Mouse (Mus musculus) forebrain, embryonic 13.5 days (tissue): Measurements from ENCODE around the gene 1110065P20Rik. TPM values are rescaled to one million over a fixed set of nuclear protein-coding genes. Genes with fewer than 3 reads are reported as not detected.

ENCODE experiments used
- ATAC-seq: fragments of 200-750 bp; cut with Nextera tagmentation; 2 replicates; pipeline ENCODE4 v1.8.0; 2017
- H3K27ac ChIP-seq: fragments of 300-500 bp; sonication (generic); 2 replicates; pipeline ENCODE4 v1.5.1; 2015; ENCODE audit warnings: inconsistent platforms, mild to moderate bottlenecking, moderate library complexity
- H3K27me3 ChIP-seq: fragments of 300-500 bp; sonication (generic); 2 replicates; pipeline ENCODE4 v1.6.1; 2015; ENCODE audit warnings: mild to moderate bottlenecking, inconsistent platforms
- H3K36me3 ChIP-seq: fragments of 300-500 bp; sonication (generic); 2 replicates; pipeline ENCODE4 v1.6.1; 2015; ENCODE audit warnings: mild to moderate bottlenecking, inconsistent platforms; ENCODE audit not compliant: poor library complexity, severe bottlenecking
- H3K4me1 ChIP-seq: fragments of 300-500 bp; sonication (generic); 2 replicates; pipeline ENCODE4 v1.6.1; 2015; ENCODE audit warnings: inconsistent platforms
- H3K4me2 ChIP-seq: fragments of 300-500 bp; sonication (generic); 2 replicates; pipeline ENCODE4 v1.6.1; 2015; ENCODE audit warnings: inconsistent platforms, mild to moderate bottlenecking, moderate library complexity
- H3K4me3 ChIP-seq: fragments of 300-500 bp; sonication (generic); 2 replicates; pipeline ENCODE4 v1.5.1; 2015; ENCODE audit warnings: mild to moderate bottlenecking, inconsistent platforms
- H3K9ac ChIP-seq: fragments of 300-500 bp; sonication (generic); 2 replicates; pipeline ENCODE4 v1.6.1; 2015; ENCODE audit warnings: mild to moderate bottlenecking, inconsistent platforms
- H3K9me3 ChIP-seq: fragments of 300-500 bp; sonication (generic); replicated peaks from 2 replicates; pipeline ENCODE4 v1.6.1; 2016; ENCODE audit warnings: inconsistent platforms
- WGBS: fragments of 180-500 bp; shearing (Covaris S2); methylation state at CpG from one replicate; pipeline ENCODE4 v1.1.7; 2015; 5-methylcytosine and 5-hydroxymethylcytosine counted together
- polyA plus RNA-seq: library from polyadenylated mRNA; unstranded; fragments of >200 nt; fragmentation: Nextera tagmentation; extraction: Ambion mirVana; gene quantifications from 2 replicates; pipeline ENCODE4 v1.2.1, GENCODE M21; 2015

1110065P20Rik gene
- polyA plus RNA-seq, 1 experiment from 2014 or later, result 59.2 TPM

DNA sequence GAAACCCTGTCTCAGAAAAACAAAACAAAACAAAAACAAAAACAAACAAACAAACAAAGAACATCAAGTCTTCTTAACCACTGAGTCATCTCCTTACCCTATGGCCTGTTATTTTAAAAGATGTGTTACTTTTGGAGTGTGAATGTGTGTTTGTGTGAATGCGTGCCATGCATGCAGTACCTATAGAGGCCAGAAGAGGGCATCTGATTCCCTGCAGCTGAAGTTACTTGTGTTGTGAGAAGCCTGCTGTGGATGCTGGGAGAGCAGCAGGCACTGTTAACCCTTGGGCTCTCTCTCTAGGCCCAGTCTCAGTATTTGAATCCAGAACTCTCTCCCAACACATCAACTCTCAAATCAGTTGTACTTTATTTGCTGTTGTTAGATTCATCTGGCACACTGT is 21.7 kb upstream of the 1110065P20Rik start:
- H3K27me3 ChIP-seq, result no peaks in the 10 kb centered on the region
- H3K9ac ChIP-seq, result no peak overlapping the region
- H3K9me3 ChIP-seq, result 0 out of 2 replicates have a peak, but pooled peaks cover 3% of the 10 kb centered on the region
- H3K27ac ChIP-seq, result no peak overlapping the region
- no peaks in the 10 kb centered on the region for H3K4me1 ChIP-seq
- no peak overlapping the region for H3K4me2 ChIP-seq
- ATAC-seq, result no peak
- no peaks in the 10 kb centered on the region for H3K36me3 ChIP-seq
- H3K4me3 ChIP-seq, result no peak overlapping the region
- 90% methylated on average over 1 of the region's 1 CpGs for WGBS

DNA sequence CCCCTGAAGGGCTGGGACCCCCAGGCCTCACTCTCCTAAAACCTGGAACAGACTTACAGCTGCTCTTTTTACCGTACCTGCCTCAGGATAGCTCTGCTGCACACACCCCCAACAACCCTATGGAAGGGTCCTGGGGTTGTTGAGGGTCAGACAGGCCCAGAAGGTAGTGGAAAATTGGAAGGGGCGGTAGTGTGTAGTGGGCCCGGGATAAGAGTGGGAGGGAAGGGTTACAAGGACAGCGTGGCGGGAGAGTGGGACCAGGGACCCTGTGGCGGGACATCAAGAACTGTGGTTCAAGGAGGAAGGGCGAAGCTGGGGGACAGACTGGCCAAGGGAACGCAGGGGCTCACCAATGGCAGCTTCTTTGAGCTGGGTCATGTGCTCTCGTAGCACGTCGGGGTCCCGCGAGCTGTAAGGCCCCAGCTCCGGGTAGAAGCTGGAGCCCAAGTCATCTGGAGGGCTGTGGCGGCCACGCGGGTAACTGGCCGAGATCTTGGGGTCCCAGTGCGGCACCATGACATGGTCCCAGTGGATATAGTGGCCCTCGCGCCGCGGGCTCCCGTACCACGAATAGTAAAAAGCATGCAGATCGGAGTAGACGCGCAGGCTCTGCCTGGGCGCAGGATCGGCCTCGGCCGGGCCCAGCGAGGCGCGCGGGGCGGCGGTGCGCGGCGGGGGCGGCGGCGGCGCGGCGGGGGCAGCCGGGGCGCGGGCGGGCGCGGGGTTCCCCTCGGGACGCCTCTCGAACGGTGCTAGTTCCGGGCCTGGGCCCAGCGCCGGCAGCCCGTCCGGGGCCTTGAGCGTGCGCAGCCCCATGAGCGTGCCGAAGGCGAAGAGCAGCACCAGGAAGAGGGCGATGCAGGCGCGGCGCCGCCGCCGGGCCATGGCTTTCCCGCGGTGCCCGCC is 10.5 kb upstream of the 1110065P20Rik start, which contains the start of gene Maneal:
Gene Maneal, minus strand, starts transcription at position 889 of the 906 bp plus-strand sequence.
- H3K9me3 ChIP-seq, result no peaks in the 10 kb centered on the region
- 3% methylated on average over 41 of the region's 77 CpGs for WGBS
- peak within 1 kb of the TSS; percentile 90 for H3K9ac ChIP-seq
- H3K36me3 ChIP-seq, result peaks cover 36% of the 10 kb centered on the region
- H3K4me1 ChIP-seq, result peaks cover 24% of the 10 kb centered on the region
- no peaks in the 10 kb centered on the region for H3K27me3 ChIP-seq
- ATAC-seq, result peak; percentile 30
- peak within 1 kb of the TSS; percentile 48 for H3K27ac ChIP-seq
- peak within 1 kb of the TSS; percentile 72 for H3K4me2 ChIP-seq
- peak within 1 kb of the TSS; percentile 76 for H3K4me3 ChIP-seq

- H3K27ac ChIP-seq, result no peak overlapping the region
- 19% methylated on average over 7 of the region's 7 CpGs for WGBS
- H3K36me3 ChIP-seq, result peaks cover 47% of the 10 kb centered on the region
- H3K4me3 ChIP-seq, result peak overlapping the region; percentile 76
- H3K27me3 ChIP-seq, result no peaks in the 10 kb centered on the region
- peak overlapping the region; percentile 72 for H3K4me2 ChIP-seq
- ATAC-seq, result no peak
- H3K9ac ChIP-seq, result 0 out of 2 replicates have a peak overlapping the region, but pooled peaks have one; percentile 90
- H3K4me1 ChIP-seq, result peaks cover 24% of the 10 kb centered on the region
- no peaks in the 10 kb centered on the region for H3K9me3 ChIP-seq
Measured at GRCm38 (mm10) chr4:124860446-124860845, 9.4 kb upstream of the 1110065P20Rik start.

DNA sequence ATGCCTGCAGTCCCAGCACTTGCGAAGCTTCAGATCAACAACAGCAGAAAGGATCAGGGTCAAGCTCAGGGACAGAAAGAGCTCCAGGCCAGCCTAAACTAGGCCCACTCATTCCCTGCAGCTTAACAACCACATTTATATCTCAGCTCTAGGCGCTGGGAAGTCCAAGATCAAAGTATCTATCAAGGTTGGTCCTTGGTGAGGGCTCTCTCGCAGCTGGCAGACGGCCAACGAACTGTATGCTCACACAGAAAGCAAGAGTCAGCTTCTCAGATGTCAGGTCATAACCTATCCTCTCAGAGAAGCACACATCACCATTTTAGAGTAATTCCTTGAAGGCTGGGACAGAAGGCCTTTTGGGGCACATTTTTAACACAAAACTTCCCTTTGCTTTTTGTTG is 7.4 kb upstream of the 1110065P20Rik start:
- 85% methylated on average over 5 of the region's 5 CpGs for WGBS

GRCm38 (mm10) chr4:124856294-124856693 is 5.3 kb upstream of the 1110065P20Rik start:
- peaks cover 69% of the 10 kb centered on the region for H3K36me3 ChIP-seq

More for the DNA sequence above, 7.4 kb upstream of the 1110065P20Rik start:
- no peak for ATAC-seq
- no peak overlapping the region for H3K27ac ChIP-seq
- no peaks in the 10 kb centered on the region for H3K9me3 ChIP-seq
- H3K4me2 ChIP-seq, result no peak overlapping the region
- peaks cover 65% of the 10 kb centered on the region for H3K36me3 ChIP-seq
- no peaks in the 10 kb centered on the region for H3K27me3 ChIP-seq
- peaks cover 24% of the 10 kb centered on the region for H3K4me1 ChIP-seq
- H3K4me3 ChIP-seq, result no peak overlapping the region
- H3K9ac ChIP-seq, result no peak overlapping the region

DNA sequence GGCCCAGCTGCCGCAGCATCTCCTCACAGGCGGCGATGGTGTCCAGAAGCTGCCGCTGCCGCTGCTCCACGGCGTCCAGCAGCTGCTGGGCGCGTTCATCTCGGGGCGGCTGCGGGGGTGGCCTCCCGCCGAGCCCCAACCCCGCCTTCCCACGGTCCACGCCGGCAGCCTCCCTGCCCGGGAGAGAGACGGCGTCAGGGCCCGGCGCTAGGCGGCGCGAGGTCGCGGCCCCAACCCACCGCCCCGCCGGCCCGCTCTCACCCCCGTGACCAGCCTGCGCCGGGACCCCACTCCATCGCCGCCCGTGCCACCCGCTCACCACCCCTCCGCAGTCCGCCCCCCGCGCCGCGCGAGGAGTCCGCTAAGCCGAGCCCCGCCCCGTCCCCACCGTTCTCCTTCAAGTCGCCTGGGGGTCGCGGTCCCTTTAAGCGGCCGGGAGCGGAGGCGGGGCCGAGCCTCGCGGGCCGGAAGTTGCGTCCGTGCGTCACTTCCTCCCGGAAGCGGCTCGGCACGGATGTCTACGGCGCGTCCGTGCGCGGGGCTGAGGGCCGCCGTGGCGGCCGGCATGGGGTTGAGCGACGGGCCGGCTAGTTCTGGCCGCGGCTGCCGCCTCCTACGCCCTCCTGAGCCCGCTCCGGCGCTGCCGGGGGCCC is 609 bp downstream of the 1110065P20Rik start, which contains the start of gene Yrdc:
Gene Yrdc, plus strand, starts transcription at position 419 of the 653 bp plus-strand sequence.
- H3K4me3 ChIP-seq, result peak within 1 kb of the TSS; percentile 100
- peaks cover 37% of the 10 kb centered on the region for H3K36me3 ChIP-seq
- no peaks in the 10 kb centered on the region for H3K9me3 ChIP-seq
- peak within 1 kb of the TSS; percentile 93 for H3K9ac ChIP-seq
- peak; percentile 95 for ATAC-seq
- H3K4me2 ChIP-seq, result peak within 1 kb of the TSS; percentile 94
- H3K27ac ChIP-seq, result peak within 1 kb of the TSS; percentile 94
- H3K27me3 ChIP-seq, result no peaks in the 10 kb centered on the region
- under 1% methylated on average over 49 of the region's 90 CpGs for WGBS
- peaks cover 35% of the 10 kb centered on the region for H3K4me1 ChIP-seq

More at GRCm38 (mm10) chr4:124856294-124856693, 5.3 kb upstream of the 1110065P20Rik start:
- peaks cover 32% of the 10 kb centered on the region for H3K4me1 ChIP-seq
- WGBS, result 93% methylated on average over 8 of the region's 8 CpGs
- no peak overlapping the region for H3K4me2 ChIP-seq
- no peak overlapping the region for H3K4me3 ChIP-seq
- no peaks in the 10 kb centered on the region for H3K9me3 ChIP-seq
- H3K27me3 ChIP-seq, result no peaks in the 10 kb centered on the region
- no peak overlapping the region for H3K9ac ChIP-seq
- ATAC-seq, result no peak
- H3K27ac ChIP-seq, result no peak overlapping the region

DNA sequence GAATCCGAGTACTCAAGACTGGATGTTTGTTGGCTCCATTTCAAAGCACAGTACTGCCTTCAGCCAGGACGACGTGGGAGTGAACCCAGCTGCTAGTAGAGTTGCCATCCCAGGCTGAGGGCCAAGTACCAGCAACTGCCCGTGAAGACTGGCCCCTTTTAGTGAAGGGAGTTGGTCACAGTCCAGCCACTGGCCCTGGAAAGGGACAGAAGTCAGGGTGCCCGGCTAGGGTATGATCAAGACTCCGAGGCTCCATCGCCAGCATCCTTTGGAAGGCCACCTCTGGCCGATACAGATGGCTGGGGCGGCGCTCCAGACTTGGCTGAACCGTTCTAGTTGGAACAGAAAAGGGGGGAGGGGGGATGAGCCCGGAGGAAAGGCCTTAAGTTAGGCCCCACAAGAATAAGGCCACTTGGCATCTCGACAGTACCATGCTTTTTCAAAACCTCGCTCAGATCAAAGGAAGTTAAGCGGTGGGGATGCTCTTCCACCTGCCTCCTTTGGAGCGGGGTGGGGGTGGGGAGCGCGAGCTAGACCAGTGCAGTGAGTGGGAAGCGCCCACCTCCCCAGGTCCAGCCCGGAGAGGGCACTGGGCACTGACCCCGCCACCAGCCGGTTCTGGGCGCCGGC is 1.2 kb downstream of the 1110065P20Rik start:
- H3K9me3 ChIP-seq, result no peaks in the 10 kb centered on the region
- H3K4me3 ChIP-seq, result peak overlapping the region; percentile 100
- peak overlapping the region; percentile 93 for H3K9ac ChIP-seq
- under 1% methylated on average over 23 of the region's 24 CpGs for WGBS
- peak overlapping the region; percentile 94 for H3K4me2 ChIP-seq
- H3K27me3 ChIP-seq, result no peaks in the 10 kb centered on the region
- peak overlapping the region; percentile 94 for H3K27ac ChIP-seq
- peak; percentile 53 for ATAC-seq
- H3K4me1 ChIP-seq, result peaks cover 35% of the 10 kb centered on the region
- H3K36me3 ChIP-seq, result peaks cover 40% of the 10 kb centered on the region

DNA sequence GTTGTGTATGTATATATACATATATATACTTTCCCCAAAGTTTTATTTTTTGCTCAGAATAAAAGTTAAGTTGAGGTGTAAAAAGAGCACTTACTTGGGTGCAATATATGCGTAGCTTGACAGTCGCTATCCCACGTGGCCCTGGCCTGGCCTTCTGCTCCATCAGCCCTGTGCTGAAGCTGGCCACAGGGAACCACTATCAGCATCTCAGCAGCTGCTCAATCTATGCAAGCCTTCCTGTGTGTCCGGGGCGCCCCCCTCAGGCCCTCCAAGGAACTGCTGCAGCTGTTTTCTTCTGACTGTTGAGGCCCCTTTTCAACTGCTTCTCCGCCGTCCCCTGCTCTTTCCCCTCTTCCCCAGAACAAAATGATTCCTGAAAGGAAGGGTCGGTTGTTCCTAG is 3.4 kb downstream of the 1110065P20Rik start:
- Histone ChIP-seq H3K27me3 (no peaks in the 10 kb centered on the region), H3K36me3 (peaks cover 39% of the 10 kb centered on the region), H3K27ac (no peak overlapping the region), H3K4me2 (no peak overlapping the region), H3K9ac (no peak overlapping the region), H3K9me3 (no peaks in the 10 kb centered on the region), H3K4me3 (no peak overlapping the region), H3K4me1 (peaks cover 29% of the 10 kb centered on the region)
- no peak for ATAC-seq
- WGBS, result 9% methylated on average over 8 of the region's 8 CpGs

GRCm38 (mm10) chr4:124843493-124843892 is 7.5 kb downstream of the 1110065P20Rik start:
- no peak overlapping the region for H3K9ac ChIP-seq
- no peak overlapping the region for H3K4me3 ChIP-seq
- H3K36me3 ChIP-seq, result peaks cover 72% of the 10 kb centered on the region
- H3K4me2 ChIP-seq, result no peak overlapping the region
- no peak for ATAC-seq
- WGBS, result 57% methylated on average over 11 of the region's 11 CpGs
- no peaks in the 10 kb centered on the region for H3K27me3 ChIP-seq
- H3K9me3 ChIP-seq, result no peaks in the 10 kb centered on the region; the same call in 1 of the 2 replicates
- no peak overlapping the region for H3K27ac ChIP-seq
- peaks cover 8% of the 10 kb centered on the region for H3K4me1 ChIP-seq

DNA sequence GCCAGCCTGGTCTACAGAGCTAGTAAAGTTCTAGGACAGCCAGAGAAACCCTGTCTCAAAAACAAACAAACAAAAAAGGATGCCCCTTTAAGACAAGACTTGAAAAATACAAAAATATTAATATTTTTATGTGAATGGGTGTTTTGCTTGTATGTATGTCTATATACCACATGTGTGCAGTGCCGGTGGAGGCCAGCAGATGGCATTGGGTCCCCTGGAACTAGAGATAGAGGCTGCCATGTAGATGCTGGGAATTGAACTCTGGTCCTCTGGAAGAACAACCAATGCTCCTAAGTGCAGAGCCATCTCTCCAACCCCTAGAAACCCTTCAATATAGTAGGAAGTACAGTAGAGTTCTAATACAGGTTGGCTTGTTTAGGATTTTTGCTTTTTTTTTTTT is 10.0 kb downstream of the 1110065P20Rik start:
- ATAC-seq, result no peak
- Histone ChIP-seq H3K36me3 (peaks cover 77% of the 10 kb centered on the region), H3K4me3 (no peak overlapping the region), H3K9ac (no peak overlapping the region), H3K9me3 (no peaks in the 10 kb centered on the region; the same call in 1 of the 2 replicates), H3K27ac (no peak overlapping the region), H3K27me3 (no peaks in the 10 kb centered on the region), H3K4me2 (no peak overlapping the region), H3K4me1 (no peaks in the 10 kb centered on the region)
- 100% methylated on average over 1 of the region's 1 CpGs for WGBS

DNA sequence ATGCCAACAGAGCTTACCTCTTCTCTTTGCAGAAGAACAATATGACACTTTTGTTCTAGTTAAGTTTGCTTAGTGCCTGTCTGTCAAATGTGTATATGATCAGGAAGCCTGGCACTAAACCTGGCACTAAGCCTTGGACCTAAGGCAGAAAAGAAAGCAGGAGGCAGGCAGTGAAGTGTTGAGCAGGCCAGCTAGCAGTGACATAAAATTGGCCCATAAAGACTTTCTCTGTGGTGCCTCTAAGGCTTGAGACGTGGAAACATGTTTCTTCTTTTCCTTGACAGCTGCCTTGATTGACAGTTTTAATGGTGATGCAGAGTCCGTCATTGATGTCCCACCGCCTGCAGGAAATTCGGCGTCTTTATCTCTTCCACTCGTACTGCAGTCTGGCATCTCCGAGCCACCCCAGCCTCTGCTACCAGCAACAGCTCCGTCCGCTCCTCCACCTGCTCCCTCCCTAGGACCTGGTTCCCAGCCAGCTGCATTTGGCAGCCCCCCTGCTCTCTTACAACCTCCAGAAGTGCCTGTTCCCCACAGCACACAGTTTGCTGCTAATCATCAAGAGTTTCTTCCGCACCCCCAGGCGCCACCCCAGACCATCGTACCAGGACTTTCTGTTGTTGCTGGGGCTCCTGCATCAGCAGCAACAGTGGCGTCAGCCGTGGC is 12.8 kb downstream of the 1110065P20Rik start:
- Histone ChIP-seq H3K9me3 (no peaks in the 10 kb centered on the region; the same call in 1 of the 2 replicates), H3K4me2 (no peak overlapping the region), H3K4me3 (no peak overlapping the region), H3K9ac (no peak overlapping the region), H3K27me3 (no peaks in the 10 kb centered on the region), H3K4me1 (no peaks in the 10 kb centered on the region), H3K36me3 (peaks cover 74% of the 10 kb centered on the region), H3K27ac (no peak overlapping the region)
- no peak for ATAC-seq
- 87% methylated on average over 14 of the region's 14 CpGs for WGBS
